Mouse (Mus musculus) gastrocnemius, postnatal 4 days (tissue): ENCODE measurements around the gene Tnni2. TPM values are rescaled to one million over a fixed set of nuclear protein-coding genes. Genes with fewer than 3 reads are reported as not detected.

Experiments used
- DNase-seq, 2 experiments: peaks; one replicate each; pipeline ENCODE4 v3.0.0; 2021 to 2022; ENCODE audit warnings: low spot score in 2 of 2, mixed read lengths in 2 of 2
- total RNA-seq, 2 experiments: library from RNA; stranded (reverse); gene quantifications; 2 replicates each; pipeline ENCODE4 v1.2.3; 2021

Gene Tnni2
- total RNA-seq, 2 experiments from 2014 or later = 7,757 to 8,026 TPM

DNA sequence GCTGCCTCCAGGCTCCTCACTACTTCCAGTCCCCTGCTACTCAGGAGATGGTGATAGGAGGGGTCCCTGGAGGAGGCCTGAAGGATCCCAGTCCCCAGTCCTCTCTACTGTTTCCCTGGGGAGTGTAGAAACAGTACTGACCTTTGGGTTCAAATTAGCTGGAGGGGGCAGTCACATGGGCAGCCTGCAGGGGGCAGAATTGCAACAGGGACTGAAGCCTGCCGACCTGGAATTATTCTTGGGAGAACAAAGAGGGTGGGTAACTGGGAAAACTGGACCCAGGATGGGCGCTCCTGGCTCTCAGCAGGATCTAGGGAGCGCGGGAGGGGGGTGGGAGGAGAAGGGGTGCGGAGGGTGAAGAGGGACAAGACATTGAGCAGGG lies 39.6 kb downstream of the Tnni2 start:
- DNase-seq = peak; percentile 64 to 75

- DNase-seq = peak; percentile 77 to 87
These were observed 40.1 kb downstream of the Tnni2 start for GRCm38 (mm10) chr7:142481568-142482255.

DNA sequence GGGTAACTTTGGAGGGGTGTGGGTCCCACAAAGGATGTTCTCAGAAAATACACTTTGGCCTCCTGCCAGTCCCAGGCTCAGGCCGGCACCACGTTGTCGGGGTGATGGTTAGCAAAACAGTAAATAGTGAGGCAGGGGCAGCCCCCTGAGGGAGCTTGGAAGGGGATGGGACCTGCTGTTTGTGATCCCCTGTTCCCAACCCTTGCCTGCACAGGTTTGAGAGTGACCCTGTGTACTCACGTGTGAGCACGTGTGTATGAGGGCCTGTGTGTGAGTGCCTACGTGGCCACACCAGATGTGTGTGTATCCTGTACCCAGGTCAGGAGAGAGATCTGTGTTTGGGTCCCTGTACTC lies 40.6 kb downstream of the Tnni2 start:
- peak in 1 of 2 experiments; percentile 66 for DNase-seq

- DNase-seq = peak in 1 of 2 experiments; percentile 60
These were observed 41.5 kb downstream of the Tnni2 start for GRCm38 (mm10) chr7:142483136-142483535.

- peak; percentile 79 to 87 for DNase-seq
These were observed 43.2 kb downstream of the Tnni2 start for GRCm38 (mm10) chr7:142484780-142485179.

DNA sequence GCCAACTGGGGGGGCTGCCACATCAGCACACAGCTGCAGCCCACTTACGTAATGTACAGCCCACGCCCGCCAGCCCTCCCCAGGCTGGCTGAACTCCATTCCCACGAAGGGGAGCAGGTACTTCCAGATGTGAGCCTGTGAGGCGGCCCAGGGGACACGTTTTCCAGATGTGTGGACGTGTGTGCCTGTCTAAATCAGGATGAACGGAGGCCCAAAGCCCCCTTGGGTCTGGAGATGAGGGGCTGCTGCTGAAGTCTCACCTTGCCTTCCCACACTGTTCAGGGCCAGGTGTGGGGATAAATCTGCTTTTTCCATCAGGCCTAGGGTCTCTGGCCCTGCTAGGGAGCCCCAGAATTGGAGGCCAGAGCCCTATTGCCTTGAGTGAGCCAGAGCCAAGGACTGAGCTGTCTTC lies 45.1 kb downstream of the Tnni2 start:
- DNase-seq = peak; percentile 51 to 76

- peak in 1 of 2 experiments; percentile 63 for DNase-seq
These were observed 45.8 kb downstream of the Tnni2 start for GRCm38 (mm10) chr7:142487341-142487859.

- DNase-seq = no peak
These were observed 46.4 kb downstream of the Tnni2 start for GRCm38 (mm10) chr7:142488053-142488452.

GRCm38 (mm10) chr7:142493535-142493934 lies 51.9 kb downstream of the Tnni2 start:
- DNase-seq = no peak

Other genes starting within 250 kb of the Tnni2 start
- gene Krtap5-3, start 240.4 kb upstream of the Tnni2 start, total RNA-seq = not detected
- not detected for gene Gm7579, start 229.9 kb upstream of the Tnni2 start, total RNA-seq
- gene Krtap5-5, start 211.8 kb upstream of the Tnni2 start, total RNA-seq = not detected
- not detected for gene Gm40460, start 200.7 kb upstream of the Tnni2 start, total RNA-seq
- not detected for gene Gm2431, start 183.5 kb upstream of the Tnni2 start, total RNA-seq
- gene Gm4559, start 167.4 kb upstream of the Tnni2 start, total RNA-seq = not detected
- gene Krtap5-1, start 144.7 kb upstream of the Tnni2 start, total RNA-seq = not detected
- not detected for gene Krtap5-4, start 138.3 kb upstream of the Tnni2 start, total RNA-seq
- gene Ifitm10, start 68.1 kb upstream of the Tnni2 start, total RNA-seq = 1 to 10 TPM in 1 of 2 experiments, not detected in 1; 1.1 TPM
- gene Gm49369, start 59.1 kb upstream of the Tnni2 start, total RNA-seq = 1 to 10 TPM in 1 of 2 experiments, not detected in 1; 1.3 TPM
- 100 to 1,000 TPM; 265 to 273 TPM for gene Ctsd, start 53.8 kb upstream of the Tnni2 start, total RNA-seq
- not detected for gene Syt8, start 7.0 kb upstream of the Tnni2 start, total RNA-seq
- gene Lsp1, start 19.0 kb downstream of the Tnni2 start, total RNA-seq = 10 to 100 TPM; 26.3 to 28.7 TPM
- gene Tnnt3, start 57.0 kb downstream of the Tnni2 start, total RNA-seq = over 10,000 TPM in 1 of 2 experiments, 1,000 to 10,000 TPM in 1; 9,881 to 10,830 TPM
- 1 to 10 TPM; 6.3 to 9.4 TPM for gene Mrpl23, start 90.9 kb downstream of the Tnni2 start, total RNA-seq
- gene Igf2, start 225.0 kb downstream of the Tnni2 start, total RNA-seq = over 10,000 TPM; 13,021 to 14,565 TPM
- 1 to 10 TPM; 2.2 to 2.5 TPM for gene Gm49394, start 228.1 kb downstream of the Tnni2 start, total RNA-seq